Mouse (Mus musculus): ENCODE results near the gene Rhbdd3.
A peak's percentile ranks its signal among the peaks of the same experiment; 100 is the strongest.

The Rhbdd3 gene

GRCm38 (mm10) chr11:5129035-5129480 is 30.3 kb downstream of the Rhbdd3 start:
- DNase-seq (ENCODE audit: low read depth, low spot score) = no peak

- peak; percentile 38 for DNase-seq (ENCODE audit: low read depth, low spot score)
Measured at GRCm38 (mm10) chr11:5130111-5130665, 31.5 kb downstream of the Rhbdd3 start.

- no peak for DNase-seq (ENCODE audit: low read depth, low spot score)
Measured at GRCm38 (mm10) chr11:5132751-5133150, 34.0 kb downstream of the Rhbdd3 start.

- no peak for DNase-seq (ENCODE audit: low read depth, low spot score)
Measured at GRCm38 (mm10) chr11:5135914-5136313, 37.2 kb downstream of the Rhbdd3 start.

GRCm38 (mm10) chr11:5138642-5139041 is 39.9 kb downstream of the Rhbdd3 start:
- no peak for DNase-seq (ENCODE audit: low read depth, low spot score)

- no peak for DNase-seq (ENCODE audit: low read depth, low spot score)
Measured at GRCm38 (mm10) chr11:5139372-5139771, 40.6 kb downstream of the Rhbdd3 start.

GRCm38 (mm10) chr11:5140619-5141018 is 41.9 kb downstream of the Rhbdd3 start:
- DNase-seq (ENCODE audit: low read depth, low spot score) = no peak

GRCm38 (mm10) chr11:5141252-5141651 is 42.5 kb downstream of the Rhbdd3 start:
- DNase-seq (ENCODE audit: low read depth, low spot score) = no peak

- no peak for DNase-seq (ENCODE audit: low read depth, low spot score)
Measured at GRCm38 (mm10) chr11:5141965-5142364, 43.2 kb downstream of the Rhbdd3 start.

GRCm38 (mm10) chr11:5145600-5145999 is 46.9 kb downstream of the Rhbdd3 start:
- no peak for DNase-seq (ENCODE audit: low read depth, low spot score)

GRCm38 (mm10) chr11:5149249-5149648 is 50.5 kb downstream of the Rhbdd3 start:
- no peak for DNase-seq (ENCODE audit: low read depth, low spot score)

GRCm38 (mm10) chr11:5149955-5150354 is 51.2 kb downstream of the Rhbdd3 start:
- no peak for DNase-seq (ENCODE audit: low read depth, low spot score)

- DNase-seq (ENCODE audit: low read depth, low spot score) = no peak
Measured at GRCm38 (mm10) chr11:5150416-5151246, 51.9 kb downstream of the Rhbdd3 start.

GRCm38 (mm10) chr11:5151247-5151630 is 52.5 kb downstream of the Rhbdd3 start:
- DNase-seq (ENCODE audit: low read depth, low spot score) = no peak

- no peak for DNase-seq (ENCODE audit: low read depth, low spot score)
Measured at GRCm38 (mm10) chr11:5151680-5152337, 53.1 kb downstream of the Rhbdd3 start, which contains the start of gene Emid1. Gene Emid1, minus strand, starts transcription at chr11:5152257.

GRCm38 (mm10) chr11:5154961-5155805 is 56.5 kb downstream of the Rhbdd3 start:
- no peak for DNase-seq (ENCODE audit: low read depth, low spot score)

Measured in ES-CJ7 (cell line).